Mouse (Mus musculus): ENCODE data around the gene Cebpa.
A peak's percentile ranks its signal among the peaks of the same experiment; 100 is the strongest.

- peak; percentile 64; the same call in 1 of the 2 replicates for TF ChIP-seq CTCF (IDR thresholded peaks at IDR 0.05; ENCODE audit: extremely low read depth, insufficient read length, insufficient replicate concordance, low read depth, low read length)
- TF ChIP-seq POLR2A (IDR thresholded peaks at IDR 0.05; ENCODE audit: low read depth, low read length), result no peak; the same call in 1 of the 2 replicates
These were observed 853 bp upstream of the Cebpa start for GRCm38 (mm10) chr7:35118099-35118781.

All from small intestine, adult 2 months (tissue).